Mouse (Mus musculus): Measurements from ENCODE around the gene Gpr4. TPM values are rescaled to one million over a fixed set of nuclear protein-coding genes. Genes with fewer than 3 reads are reported as not detected.

Gene Gpr4
- total and polyA plus RNA-seq, 3 experiments = 0.15 to 0.19 TPM; not detected in 1

GRCm38 (mm10) chr7:19245083-19245482, 32.7 kb downstream of the Gpr4 start:
- no peaks in the 10 kb centered on the region for H3K9me3 ChIP-seq (replicated peaks; ENCODE audit: insufficient read depth, low read length)
- no peak for DNase-seq (ENCODE audit: low read depth, low spot score)
- no peak overlapping the region for H3K9ac ChIP-seq (ENCODE audit: control insufficient read depth, low read depth, low read length, poor library complexity, severe bottlenecking)
- H3K4me1 ChIP-seq (ENCODE audit: control insufficient read depth in 1 of 2, insufficient read depth in 2 of 2, low read length in 2 of 2) = peaks cover 4 to 16% of the 10 kb centered on the region in 2 experiments; a peak in 3 of 4 replicates
- peaks cover 4 to 14% of the 10 kb centered on the region in 2 experiments; a peak in 3 of 4 replicates for H3K36me3 ChIP-seq (ENCODE audit: control insufficient read depth in 1 of 2, insufficient read depth in 2 of 2, low read length in 2 of 2)
- H3K27me3 ChIP-seq (ENCODE audit: control insufficient read depth in 1 of 2, insufficient read depth in 2 of 2, low read length in 2 of 2) = no peaks in the 10 kb centered on the region
- TF ChIP-seq ZNF384 (IDR thresholded peaks at IDR 0.05; ENCODE audit: low read depth, low read length) (no peak), POLR2AphosphoS5 (IDR thresholded peaks at IDR 0.05; ENCODE audit: borderline replicate concordance, low read depth, low read length) (no peak), MYC (IDR thresholded peaks at IDR 0.05; ENCODE audit: low read depth, low read length) (no peak), ZKSCAN1 (IDR thresholded peaks at IDR 0.05; ENCODE audit: low read depth, low read length) (no peak), USF2 (IDR thresholded peaks at IDR 0.05; ENCODE audit: borderline replicate concordance in 1 of 2, insufficient read depth in 1 of 2, low read depth in 1 of 2, low read length in 2 of 2) (no peak), EP300 (IDR thresholded peaks at IDR 0.05; ENCODE audit: low read depth in 1 of 2, low read length in 2 of 2) (no peak), TBP (IDR thresholded peaks at IDR 0.05; ENCODE audit: low read depth, low read length) (no peak), E2F4 (IDR thresholded peaks at IDR 0.05; ENCODE audit: borderline replicate concordance, low read depth, low read length) (no peak), MAZ (IDR thresholded peaks at IDR 0.05; ENCODE audit: low read depth, low read length) (no peak), RCOR1 (IDR thresholded peaks at IDR 0.05; ENCODE audit: low read depth, low read length) (no peak), MAX (IDR thresholded peaks at IDR 0.05; ENCODE audit: low read length) (no peak), SIN3A (IDR thresholded peaks at IDR 0.05; ENCODE audit: low read length) (no peak), ETS1 (IDR thresholded peaks at IDR 0.05; ENCODE audit: low read depth, low read length) (no peak), KAT2A (conservative IDR thresholded peaks at IDR 0.05; ENCODE audit: low read depth, low read length) (no peak), RAD21 (IDR thresholded peaks at IDR 0.05; ENCODE audit: low read depth, low read length) (no peak), POLR2AphosphoS2 (IDR thresholded peaks at IDR 0.05; ENCODE audit: low read length) (no peak)
- H3K27ac ChIP-seq (ENCODE audit: control insufficient read depth, low read depth, low read length) = no peak overlapping the region
- peaks cover 8% of the 10 kb centered on the region for H3K79me2 ChIP-seq (ENCODE audit: control insufficient read depth, insufficient read depth, low read length, poor library complexity)
- no peak overlapping the region for H3K4me3 ChIP-seq (ENCODE audit: control insufficient read depth in 1 of 2, insufficient read depth in 1 of 2, low read depth in 2 of 2, low read length in 2 of 2)

GRCm38 (mm10) chr7:19246855-19247254, 34.5 kb downstream of the Gpr4 start:
- TF ChIP-seq MXI1 (IDR thresholded peaks at IDR 0.05; ENCODE audit: low read depth, low read length) (no peak), ELF1 (IDR thresholded peaks at IDR 0.05; ENCODE audit: low read depth, low read length) (no peak), RAD21 (IDR thresholded peaks at IDR 0.05; ENCODE audit: low read depth, low read length) (no peak), SIN3A (IDR thresholded peaks at IDR 0.05; ENCODE audit: low read length) (no peak; the same call in 1 of the 2 replicates), TCF12 (IDR thresholded peaks at IDR 0.05; ENCODE audit: low read depth, low read length) (0 out of 2 replicates have a peak, but pooled peaks have one; percentile 9), GATA1 (IDR thresholded peaks at IDR 0.05; ENCODE audit: low read depth, low read length) (peak; percentile 78), MAZ (IDR thresholded peaks at IDR 0.05; ENCODE audit: low read depth, low read length) (no peak), EP300 (IDR thresholded peaks at IDR 0.05; ENCODE audit: low read depth in 1 of 2, low read length in 2 of 2) (peak in 1 of 2 experiments; percentile 22; a peak in 1 of 4 replicates)
- peaks cover 1% of the 10 kb centered on the region; the same call in 1 of the 2 replicates for H3K79me2 ChIP-seq (ENCODE audit: control insufficient read depth, insufficient read depth, low read length, poor library complexity)
- H3K36me3 ChIP-seq (ENCODE audit: control insufficient read depth in 1 of 2, insufficient read depth in 2 of 2, low read length in 2 of 2) = peaks cover 4 to 14% of the 10 kb centered on the region in 2 experiments; a peak in 3 of 4 replicates
- 0 out of 2 replicates have a peak overlapping the region, but pooled peaks have one; percentile 11 for H3K27ac ChIP-seq (ENCODE audit: control insufficient read depth, low read depth, low read length)
- H3K9ac ChIP-seq (ENCODE audit: control insufficient read depth, low read depth, low read length, poor library complexity, severe bottlenecking) = no peak overlapping the region
- H3K9me3 ChIP-seq (replicated peaks; ENCODE audit: insufficient read depth, low read length) = no peaks in the 10 kb centered on the region
- no peaks in the 10 kb centered on the region for H3K27me3 ChIP-seq (ENCODE audit: control insufficient read depth in 1 of 2, insufficient read depth in 2 of 2, low read length in 2 of 2)
- no peak overlapping the region for H3K4me3 ChIP-seq (ENCODE audit: control insufficient read depth in 1 of 2, insufficient read depth in 1 of 2, low read depth in 2 of 2, low read length in 2 of 2)
- DNase-seq (ENCODE audit: low read depth, low spot score) = peak; percentile 26
- H3K4me1 ChIP-seq (ENCODE audit: control insufficient read depth in 1 of 2, insufficient read depth in 2 of 2, low read length in 2 of 2) = peaks cover 0 to 16% of the 10 kb centered on the region in 2 experiments; a peak in 3 of 4 replicates
